In the genomic region with DNA sequence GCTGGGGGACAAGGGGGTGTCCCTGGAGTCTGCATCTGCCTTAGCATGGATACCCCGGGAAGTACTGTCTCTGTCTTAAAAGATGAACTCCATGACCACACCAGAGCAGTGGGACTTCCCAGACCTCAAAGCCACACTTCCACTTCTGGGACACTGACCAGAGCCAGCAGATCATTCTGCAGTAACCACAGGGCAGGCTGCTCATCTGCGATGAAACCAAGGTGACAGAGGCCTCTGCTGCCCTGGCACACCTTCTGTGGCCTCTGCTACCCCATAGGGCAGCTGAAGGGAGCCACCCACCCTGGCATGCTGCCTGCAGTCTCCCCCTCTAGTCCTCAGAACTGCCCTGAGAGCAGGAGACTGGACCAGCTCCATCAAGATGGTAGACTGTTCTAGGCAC, we compare ENCODE assay signal across 11 mouse cellular contexts. TPM values are rescaled to one million over a fixed set of nuclear protein-coding genes. Genes with fewer than 3 reads are reported as not detected.
DNase-seq lines count a peak whose midpoint lies in the region; ATAC-seq lines count a peak whose summit lies in the region.
"Had no signal": no experiment of that assay in that cellular context is flagged by ENCODE, and none has a peak within 500 bp of the region (broad histone marks: within the 10 kb centered on the region; RNA-seq: fewer than 3 reads in every experiment).

No protein-coding gene starts in this region.

- ATAC-seq in midbrain, embryonic 12.5 days (ENCODE audit: low FRiP score, low read depth) = no peak
- no peak for ATAC-seq in midbrain, embryonic 15.5 days (replicated peaks)
- no peak for ATAC-seq in limb, embryonic 15.5 days (ENCODE audit: insufficient number of reproducible peaks, low FRiP score, low TSS enrichment, low read depth)
- no peak for ATAC-seq in stomach, embryonic 15.5 days (ENCODE audit: insufficient read depth, low FRiP score, low read depth)

- peaks cover 15% of the 10 kb centered on the region for H3K4me1 ChIP-seq in midbrain, embryonic 12.5 days
- H3K4me1 ChIP-seq in midbrain, embryonic 15.5 days = peaks cover 17% of the 10 kb centered on the region
- H3K4me1 ChIP-seq in limb, embryonic 15.5 days = peaks cover 73% of the 10 kb centered on the region
- H3K4me1 ChIP-seq in stomach, embryonic 15.5 days = peaks cover 54% of the 10 kb centered on the region

- peaks cover 36% of the 10 kb centered on the region for H3K36me3 ChIP-seq in midbrain, embryonic 12.5 days
- peaks cover 7% of the 10 kb centered on the region for H3K36me3 ChIP-seq in midbrain, embryonic 15.5 days (replicated peaks)
- peaks cover 43% of the 10 kb centered on the region for H3K36me3 ChIP-seq in limb, embryonic 15.5 days
- H3K36me3 ChIP-seq in stomach, embryonic 15.5 days = peaks cover 30% of the 10 kb centered on the region

- WGBS in midbrain, embryonic 12.5 days = 87% methylated on average over 2 of the region's 2 CpGs
- 78% methylated on average over 2 of the region's 2 CpGs for WGBS in midbrain, embryonic 15.5 days
- 70% methylated on average over 2 of the region's 2 CpGs for WGBS in limb, embryonic 15.5 days
- WGBS in stomach, embryonic 15.5 days = 81% methylated on average over 2 of the region's 2 CpGs

- H3K9ac ChIP-seq in midbrain, embryonic 12.5 days (replicated peaks) = no peak overlapping the region
- no peak overlapping the region for H3K9ac ChIP-seq in midbrain, embryonic 15.5 days
- no peak overlapping the region for H3K9ac ChIP-seq in limb, embryonic 15.5 days
- H3K9ac ChIP-seq in stomach, embryonic 15.5 days = no peak overlapping the region

- H3K27me3 ChIP-seq in midbrain, embryonic 12.5 days = peaks cover 26% of the 10 kb centered on the region
- peaks cover 24% of the 10 kb centered on the region for H3K27me3 ChIP-seq in midbrain, embryonic 15.5 days (replicated peaks)
- no peaks in the 10 kb centered on the region for H3K27me3 ChIP-seq in limb, embryonic 15.5 days
- no peaks in the 10 kb centered on the region for H3K27me3 ChIP-seq in stomach, embryonic 15.5 days (replicated peaks)

- no peak overlapping the region for H3K4me3 ChIP-seq in midbrain, embryonic 12.5 days
- H3K4me3 ChIP-seq in midbrain, embryonic 15.5 days = no peak overlapping the region
- no peak overlapping the region for H3K4me3 ChIP-seq in limb, embryonic 15.5 days
- H3K4me3 ChIP-seq in stomach, embryonic 15.5 days (replicated peaks) = no peak overlapping the region

- DNase-seq in heart, adult 11 months = peak; percentile 94
- no peak for DNase-seq in heart, adult 9 months (ENCODE audit: low spot score in 2 of 2)
- DNase-seq in lung, postnatal 36 days = no peak
- no peak for DNase-seq in spleen, postnatal 10 days (ENCODE audit: low spot score in 2 of 2)
- DNase-seq: embryo, embryonic 11 days; kidney, postnatal 14 days had no signal

- H3K9me3 ChIP-seq in midbrain, embryonic 12.5 days = no peaks in the 10 kb centered on the region
- no peaks in the 10 kb centered on the region for H3K9me3 ChIP-seq in midbrain, embryonic 15.5 days
- no peaks in the 10 kb centered on the region for H3K9me3 ChIP-seq in limb, embryonic 15.5 days
- H3K9me3 ChIP-seq in stomach, embryonic 15.5 days = no peaks in the 10 kb centered on the region

- no peak overlapping the region for H3K4me2 ChIP-seq in midbrain, embryonic 12.5 days (replicated peaks)
- H3K4me2 ChIP-seq in midbrain, embryonic 15.5 days = no peak overlapping the region
- no peak overlapping the region for H3K4me2 ChIP-seq in limb, embryonic 15.5 days
- H3K4me2 ChIP-seq in stomach, embryonic 15.5 days = no peak overlapping the region

- H3K27ac ChIP-seq in midbrain, embryonic 12.5 days (replicated peaks) = 0 out of 2 replicates have a peak overlapping the region, but pooled peaks have one; percentile 32
- no peak overlapping the region for H3K27ac ChIP-seq in midbrain, embryonic 15.5 days
- H3K27ac ChIP-seq in limb, embryonic 15.5 days = peak overlapping the region; percentile 65
- peak overlapping the region; percentile 62; the same call in 1 of the 2 replicates for H3K27ac ChIP-seq in stomach, embryonic 15.5 days

RNA-seq across cellular contexts. Expression of a gene that starts 3.7 kb away (rescaled TPM):
- polyA plus RNA-seq in midbrain, embryonic 12.5 days (2016; fragmentation: Nextera tagmentation; extraction: Ambion mirVana) = 0.10 TPM in 1 of 2 replicates, not detected in the other
- not detected in 2 replicates for polyA plus RNA-seq in midbrain, embryonic 15.5 days (2015; fragmentation: Nextera tagmentation; extraction: Ambion mirVana)
- polyA plus RNA-seq in limb, embryonic 15.5 days (2015; fragmentation: Nextera tagmentation; extraction: Ambion mirVana) = 0.50 and 0.65 TPM in 2 replicates
- polyA plus RNA-seq in stomach, embryonic 15.5 days (2015; fragmentation: Nextera tagmentation; extraction: Ambion mirVana) = 0.42 and 0.52 TPM in 2 replicates
- polyA plus RNA-seq: heart, embryonic 14.5 days had no signal

RNA-seq across cellular contexts. Expression of a gene that starts 3.8 kb away (rescaled TPM):
- polyA plus RNA-seq in midbrain, embryonic 12.5 days (2016; fragmentation: Nextera tagmentation; extraction: Ambion mirVana) = 8.2 and 9.3 TPM in 2 replicates
- polyA plus RNA-seq in midbrain, embryonic 15.5 days (2015; fragmentation: Nextera tagmentation; extraction: Ambion mirVana) = 3.6 and 4.2 TPM in 2 replicates
- polyA plus RNA-seq in limb, embryonic 15.5 days (2015; fragmentation: Nextera tagmentation; extraction: Ambion mirVana) = 55.2 and 61.1 TPM in 2 replicates
- polyA plus RNA-seq in stomach, embryonic 15.5 days (2015; fragmentation: Nextera tagmentation; extraction: Ambion mirVana) = 34.8 and 36.9 TPM in 2 replicates

RNA-seq across cellular contexts. Expression of a gene that starts 18.0 kb away (rescaled TPM):
- 46.3 and 53.7 TPM in 2 replicates for polyA plus RNA-seq in midbrain, embryonic 12.5 days (2016; fragmentation: Nextera tagmentation; extraction: Ambion mirVana)
- polyA plus RNA-seq in midbrain, embryonic 15.5 days (2015; fragmentation: Nextera tagmentation; extraction: Ambion mirVana) = 112 and 125 TPM in 2 replicates
- 13.0 and 15.0 TPM in 2 replicates for polyA plus RNA-seq in limb, embryonic 15.5 days (2015; fragmentation: Nextera tagmentation; extraction: Ambion mirVana)
- 11.8 and 12.8 TPM in 2 replicates for polyA plus RNA-seq in stomach, embryonic 15.5 days (2015; fragmentation: Nextera tagmentation; extraction: Ambion mirVana)

RNA-seq across cellular contexts. Expression of a gene that starts 18.8 kb away (rescaled TPM):
- 50.9 and 52.7 TPM in 2 replicates for polyA plus RNA-seq in midbrain, embryonic 12.5 days (2016; fragmentation: Nextera tagmentation; extraction: Ambion mirVana)
- 50.7 and 50.8 TPM in 2 replicates for polyA plus RNA-seq in midbrain, embryonic 15.5 days (2015; fragmentation: Nextera tagmentation; extraction: Ambion mirVana)
- polyA plus RNA-seq in limb, embryonic 15.5 days (2015; fragmentation: Nextera tagmentation; extraction: Ambion mirVana) = 53.2 and 54.4 TPM in 2 replicates
- 47.1 TPM in 2 replicates for polyA plus RNA-seq in stomach, embryonic 15.5 days (2015; fragmentation: Nextera tagmentation; extraction: Ambion mirVana)

RNA-seq across cellular contexts. Expression of a gene that starts 30.8 kb away (rescaled TPM):
- 346 and 420 TPM in 2 replicates for polyA plus RNA-seq in midbrain, embryonic 12.5 days (2016; fragmentation: Nextera tagmentation; extraction: Ambion mirVana)
- 80.4 and 93.5 TPM in 2 replicates for polyA plus RNA-seq in midbrain, embryonic 15.5 days (2015; fragmentation: Nextera tagmentation; extraction: Ambion mirVana)
- polyA plus RNA-seq in limb, embryonic 15.5 days (2015; fragmentation: Nextera tagmentation; extraction: Ambion mirVana) = 2,795 and 2,816 TPM in 2 replicates
- polyA plus RNA-seq in stomach, embryonic 15.5 days (2015; fragmentation: Nextera tagmentation; extraction: Ambion mirVana) = 1,300 and 1,476 TPM in 2 replicates
